Mouse (Mus musculus) telencephalon, adult 2 months (tissue): ENCODE measurements around the gene Synpo2.

ENCODE experiments used
- DNase-seq: peaks from one replicate; pipeline ENCODE4 v3.0.0-alpha.2; 2011; ENCODE audit warnings: low read depth, low spot score

The Synpo2 gene

DNA sequence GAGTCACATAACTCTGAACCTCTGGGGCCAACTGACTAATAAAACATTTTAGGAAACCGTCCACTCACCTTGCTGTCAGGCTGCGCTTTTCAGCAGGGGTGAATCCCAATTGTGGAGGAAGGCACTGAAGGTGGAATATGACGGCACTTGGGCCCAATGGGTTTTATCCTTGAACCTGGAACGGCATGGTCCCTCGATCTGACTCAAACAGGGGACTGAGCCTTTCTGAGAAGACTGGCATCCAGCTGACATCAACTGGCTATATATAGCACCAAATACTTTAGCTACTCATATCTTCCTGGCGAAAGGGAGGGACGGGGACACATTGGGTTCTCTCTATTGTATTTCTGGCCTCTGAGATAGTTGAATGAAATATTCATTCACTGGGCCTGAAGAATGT is 201.2 kb downstream of the Synpo2 start, which contains the start of gene Myoz2:
Gene Myoz2, minus strand, starts transcription at position 264 of the 400 bp plus-strand sequence.
- DNase-seq: no peak

DNA sequence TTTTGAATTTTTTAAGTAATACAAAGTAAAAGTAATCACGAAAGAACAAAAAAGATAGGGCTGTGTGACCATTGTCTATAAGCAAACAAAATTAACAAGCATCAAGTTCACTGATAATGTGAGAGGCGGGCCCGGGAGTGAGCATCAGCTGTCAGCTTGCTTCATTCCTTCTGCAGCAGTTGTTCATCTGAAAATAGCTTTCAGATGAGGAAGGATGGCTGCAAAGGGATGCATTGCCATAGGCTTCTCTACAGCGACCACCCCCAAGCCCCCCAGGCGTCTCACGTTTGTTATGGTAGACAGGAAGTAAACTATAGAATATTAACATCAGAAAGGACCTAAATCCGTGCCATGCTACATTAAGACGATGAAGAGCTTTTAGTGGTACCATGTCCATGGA is 202.1 kb downstream of the Synpo2 start:
- no peak for DNase-seq
